Mouse (Mus musculus): Measurements from ENCODE around the gene Fam131a. TPM values are rescaled to one million over a fixed set of nuclear protein-coding genes. Genes with fewer than 3 reads are reported as not detected.

The Fam131a gene
- polyA plus RNA-seq, 1 experiment from 2014 or later = 8.3 TPM

Other genes with a start within 250 kb of the Fam131a start
- gene Eif2b5, start 194.4 kb upstream of the Fam131a start, polyA plus RNA-seq (2014; fragmentation: Nextera tagmentation; extraction: Ambion mirVana) = 83.8 and 87.3 TPM in 2 replicates
- gene Dvl3, start 176.3 kb upstream of the Fam131a start, polyA plus RNA-seq (2014; fragmentation: Nextera tagmentation; extraction: Ambion mirVana) = 29.2 and 31.7 TPM in 2 replicates
- gene Ap2m1, start 157.8 kb upstream of the Fam131a start, polyA plus RNA-seq (2014; fragmentation: Nextera tagmentation; extraction: Ambion mirVana) = 586 and 625 TPM in 2 replicates
- 53.0 and 53.5 TPM in 2 replicates for gene Abcf3, start 144.7 kb upstream of the Fam131a start, polyA plus RNA-seq (2014; fragmentation: Nextera tagmentation; extraction: Ambion mirVana)
- 4.0 and 4.3 TPM in 2 replicates for gene Vwa5b2, start 103.8 kb upstream of the Fam131a start, polyA plus RNA-seq (2014; fragmentation: Nextera tagmentation; extraction: Ambion mirVana)
- 30.3 and 33.8 TPM in 2 replicates for gene Eef1akmt4, start 81.6 kb upstream of the Fam131a start, polyA plus RNA-seq (2014; fragmentation: Nextera tagmentation; extraction: Ambion mirVana)
- gene Gm49333, start 81.6 kb upstream of the Fam131a start, polyA plus RNA-seq (2014; fragmentation: Nextera tagmentation; extraction: Ambion mirVana) = not detected in 2 replicates
- gene Alg3, start 81.5 kb upstream of the Fam131a start, polyA plus RNA-seq (2014; fragmentation: Nextera tagmentation; extraction: Ambion mirVana) = 46.1 and 46.8 TPM in 2 replicates
- 1.8 and 2.1 TPM in 2 replicates for gene Camk2n2, start 72.0 kb upstream of the Fam131a start, polyA plus RNA-seq (2014; fragmentation: Nextera tagmentation; extraction: Ambion mirVana)
- gene Ece2, start 63.4 kb upstream of the Fam131a start, polyA plus RNA-seq (2014; fragmentation: Nextera tagmentation; extraction: Ambion mirVana) = 2.4 and 3.4 TPM in 2 replicates
- gene Psmd2, start 41.6 kb upstream of the Fam131a start, polyA plus RNA-seq (2014; fragmentation: Nextera tagmentation; extraction: Ambion mirVana) = 275 and 279 TPM in 2 replicates
- gene Eif4g1, start 24.9 kb upstream of the Fam131a start, polyA plus RNA-seq (2014; fragmentation: Nextera tagmentation; extraction: Ambion mirVana) = 180 TPM in 2 replicates
- gene Polr2h, start 24.4 kb downstream of the Fam131a start, polyA plus RNA-seq (2014; fragmentation: Nextera tagmentation; extraction: Ambion mirVana) = 105 and 113 TPM in 2 replicates
- 13.2 and 15.8 TPM in 2 replicates for gene Clcn2, start 24.5 kb downstream of the Fam131a start, polyA plus RNA-seq (2014; fragmentation: Nextera tagmentation; extraction: Ambion mirVana)
- gene Chrd, start 39.9 kb downstream of the Fam131a start, polyA plus RNA-seq (2014; fragmentation: Nextera tagmentation; extraction: Ambion mirVana) = 4.5 and 5.4 TPM in 2 replicates
- 0.88 and 1.2 TPM in 2 replicates for gene Thpo, start 41.3 kb downstream of the Fam131a start, polyA plus RNA-seq (2014; fragmentation: Nextera tagmentation; extraction: Ambion mirVana)